Mouse (Mus musculus) cortical plate, adult 2 months (tissue): ENCODE measurements around the gene Srrd. TPM values are rescaled to one million over a fixed set of nuclear protein-coding genes. Genes with fewer than 3 reads are reported as not detected.

Experiments
- H3K27ac ChIP-seq: fragments of 200-500 bp; 2 replicates; pipeline ENCODE4 v1.5.1; 2012; ENCODE audit warnings: low read length, control low read depth, inconsistent platforms; ENCODE audit not compliant: insufficient read depth
- H3K4me1 ChIP-seq: fragments of 200-500 bp; 2 replicates; pipeline ENCODE4 v1.6.1; 2011; ENCODE audit warnings: low read length; ENCODE audit not compliant: control insufficient read depth, insufficient read depth
- H3K4me3 ChIP-seq: fragments of 200-500 bp; 2 replicates; pipeline ENCODE4 v1.5.1; 2011; ENCODE audit warnings: mild to moderate bottlenecking, low read length, control low read depth; ENCODE audit not compliant: insufficient read depth
- CTCF ChIP-seq: fragments of 200-500 bp; IDR thresholded peaks from 2 replicates; pipeline ENCODE4 v1.5.1; 2011; ENCODE audit warnings: mild to moderate bottlenecking, control low read depth, low read length; ENCODE audit not compliant: insufficient read depth; ENCODE audit errors: extremely low read depth
- POLR2A ChIP-seq: fragments of 200-500 bp; IDR thresholded peaks from 2 replicates; pipeline ENCODE4 v1.6.1; 2011; ENCODE audit warnings: mild to moderate bottlenecking, low read length, control low read depth; ENCODE audit not compliant: insufficient read depth; ENCODE audit errors: extremely low read depth
- polyA plus RNA-seq: library from polyadenylated mRNA; depleted of rRNA; stranded (reverse); fragments of >200 nt; gene quantifications from 2 replicates; pipeline ENCODE4 v1.2.3, GENCODE M21; 2012; rRNA removed

The Srrd gene
- polyA plus RNA-seq, result 61.9 and 64.7 TPM in 2 replicates

GRCm38 (mm10) chr5:112342463-112343204 lies at the start of gene Srrd, which contains the start of gene Hps4:
Srrd (minus strand) TSS chr5:112343040.
Hps4 (plus strand) TSS chr5:112343083.
- TF ChIP-seq CTCF (no peak), POLR2A (peak; percentile 57; the same call in 1 of the 2 replicates)
- H3K4me1 ChIP-seq, result peaks cover 7% of the 10 kb centered on the region
- H3K27ac ChIP-seq, result no peak within 1 kb of the TSS
- peak within 1 kb of the TSS; percentile 76 for H3K4me3 ChIP-seq

GRCm38 (mm10) chr5:112391676-112392323 lies 49.0 kb upstream of the Srrd start:
- H3K4me3 ChIP-seq, result no peak overlapping the region

GRCm38 (mm10) chr5:112391002-112391401 lies 48.2 kb upstream of the Srrd start:
- no peak for TF ChIP-seq CTCF
- TF ChIP-seq POLR2A, result no peak
- H3K4me1 ChIP-seq, result peaks cover 19% of the 10 kb centered on the region
- no peak overlapping the region for H3K27ac ChIP-seq
- H3K4me3 ChIP-seq, result no peak overlapping the region

More at GRCm38 (mm10) chr5:112391676-112392323, 49.0 kb upstream of the Srrd start:
- TF ChIP-seq POLR2A, result no peak
- TF ChIP-seq CTCF, result no peak
- H3K27ac ChIP-seq, result no peak overlapping the region
- H3K4me1 ChIP-seq, result peaks cover 19% of the 10 kb centered on the region

- peaks cover 16% of the 10 kb centered on the region for H3K4me1 ChIP-seq
- peak overlapping the region; percentile 30 for H3K4me3 ChIP-seq
- H3K27ac ChIP-seq, result no peak overlapping the region
- TF ChIP-seq CTCF (no peak), POLR2A (no peak)
These were observed 46.5 kb upstream of the Srrd start for GRCm38 (mm10) chr5:112389352-112389751.

GRCm38 (mm10) chr5:112385973-112386372 lies 43.1 kb upstream of the Srrd start:
- TF ChIP-seq POLR2A (no peak), CTCF (no peak)
- Histone ChIP-seq H3K4me3 (no peak overlapping the region), H3K27ac (no peak overlapping the region), H3K4me1 (peaks cover 20% of the 10 kb centered on the region)

GRCm38 (mm10) chr5:112384805-112385472 lies 42.1 kb upstream of the Srrd start:
- peaks cover 16% of the 10 kb centered on the region for H3K4me1 ChIP-seq
- H3K4me3 ChIP-seq, result no peak overlapping the region
- no peak overlapping the region for H3K27ac ChIP-seq
- TF ChIP-seq CTCF, result no peak
- TF ChIP-seq POLR2A, result no peak

- Histone ChIP-seq H3K4me1 (peaks cover 9% of the 10 kb centered on the region), H3K4me3 (no peak overlapping the region), H3K27ac (no peak overlapping the region)
- 0 out of 2 replicates have a peak, but pooled peaks have one; percentile 31 for TF ChIP-seq POLR2A
- TF ChIP-seq CTCF, result no peak
These were observed 39.9 kb upstream of the Srrd start for GRCm38 (mm10) chr5:112382641-112383330.

GRCm38 (mm10) chr5:112382042-112382441 lies 39.2 kb upstream of the Srrd start:
- Histone ChIP-seq H3K4me1 (peaks cover 9% of the 10 kb centered on the region), H3K4me3 (no peak overlapping the region), H3K27ac (no peak overlapping the region)
- 0 out of 2 replicates have a peak, but pooled peaks have one; percentile 6 for TF ChIP-seq CTCF
- TF ChIP-seq POLR2A, result no peak

- TF ChIP-seq CTCF, result no peak
- TF ChIP-seq POLR2A, result no peak
- no peak overlapping the region for H3K27ac ChIP-seq
- no peak overlapping the region for H3K4me3 ChIP-seq
- H3K4me1 ChIP-seq, result peaks cover 9% of the 10 kb centered on the region
These were observed 38.3 kb upstream of the Srrd start for GRCm38 (mm10) chr5:112381154-112381553.
